Mouse (Mus musculus) CH12.LX (cell line): Measurements from ENCODE around the gene Alad. TPM values are rescaled to one million over a fixed set of nuclear protein-coding genes. Genes with fewer than 3 reads are reported as not detected.

Experiments
- DNase-seq: peaks from one replicate; pipeline ENCODE4 v3.0.0-alpha.2; 2013; ENCODE audit errors: extremely low read depth
- H3K27ac ChIP-seq: 2 replicates; pipeline ENCODE4 v1.5.1; 2012; ENCODE audit warnings: low read depth, mild to moderate bottlenecking, control low read depth, moderate library complexity; ENCODE audit not compliant: insufficient read depth
- H3K27me3 ChIP-seq: replicated peaks from 2 replicates; pipeline ENCODE3; 2012; ENCODE audit warnings: inconsistent platforms
- H3K36me3 ChIP-seq, 2 experiments: replicated peaks in 1 of 2; 2 replicates each; pipeline versions ENCODE3 to v1.6.1; 2012; ENCODE audit warnings: inconsistent platforms in 1 of 2, low read length in 1 of 2, mild to moderate bottlenecking in 1 of 2, mixed read lengths in 1 of 2, moderate library complexity in 1 of 2; ENCODE audit not compliant: control insufficient read depth in 1 of 2, insufficient read depth in 1 of 2
- H3K4me1 ChIP-seq, 2 experiments: 2 replicates each; pipeline ENCODE4 v1.6.1; 2012; ENCODE audit warnings: inconsistent platforms in 1 of 2, moderate library complexity in 1 of 2; ENCODE audit not compliant: insufficient read depth in 2 of 2, control insufficient read depth in 1 of 2
- H3K4me2 ChIP-seq: 2 replicates; pipeline ENCODE4 v1.6.1; 2012; ENCODE audit warnings: low read depth, mild to moderate bottlenecking, control low read depth; ENCODE audit not compliant: poor library complexity, insufficient read depth, severe bottlenecking
- H3K4me3 ChIP-seq, 3 experiments: fragments of 150-350 bp in 1 of 3; sonication (generic) in 1 of 3; replicated peaks in 1 of 3; 2 replicates each; pipeline versions ENCODE3 to v1.5.1; 2011 to 2012; ENCODE audit warnings: low read depth in 2 of 3, low read length in 2 of 3, mild to moderate bottlenecking in 2 of 3, moderate library complexity in 2 of 3, control low read depth in 1 of 3, improper control_type of control experiment in 1 of 3, inconsistent platforms in 1 of 3, mixed read lengths in 1 of 3; ENCODE audit not compliant: poor library complexity in 1 of 3
- H3K79me2 ChIP-seq: replicated peaks from 2 replicates; pipeline ENCODE4 v1.6.1; 2012; ENCODE audit warnings: mild to moderate bottlenecking, moderate library complexity; ENCODE audit not compliant: control insufficient read depth, poor library complexity, insufficient read depth, severe bottlenecking; ENCODE audit errors: extremely low read depth
- H3K9ac ChIP-seq: 2 replicates; pipeline ENCODE4 v1.6.1; 2012; ENCODE audit warnings: low read depth, mild to moderate bottlenecking, control low read depth, moderate library complexity; ENCODE audit not compliant: insufficient read depth
- H3K9me3 ChIP-seq: replicated peaks from 2 replicates; pipeline ENCODE3; 2012; ENCODE audit warnings: low read length, inconsistent platforms, mixed read lengths
- CHD1 ChIP-seq: IDR thresholded peaks from 2 replicates; pipeline ENCODE4 v1.6.1; 2012; ENCODE audit warnings: low read depth, low read length, improper control_type of control experiment, inconsistent platforms
- E2F4 ChIP-seq: IDR thresholded peaks from 2 replicates; pipeline ENCODE4 v1.6.1; 2011; ENCODE audit warnings: low read depth, low read length, improper control_type of control experiment; ENCODE audit not compliant: insufficient replicate concordance
- ELF1 ChIP-seq: IDR thresholded peaks from 2 replicates; pipeline ENCODE4 v1.6.1; 2014; ENCODE audit warnings: low read depth, mild to moderate bottlenecking, inconsistent platforms, low read length, improper control_type of control experiment
- JUND ChIP-seq: conservative IDR thresholded peaks from 2 replicates; pipeline ENCODE4 v1.6.1; 2011; ENCODE audit warnings: low read depth, low read length, improper control_type of control experiment
- MAZ ChIP-seq: IDR thresholded peaks from 2 replicates; pipeline ENCODE4 v1.6.1; 2012; ENCODE audit warnings: low read depth, mild to moderate bottlenecking, inconsistent platforms, low read length, improper control_type of control experiment, moderate library complexity
- MEF2A ChIP-seq: IDR thresholded peaks from 2 replicates; pipeline ENCODE4 v1.6.1; 2014; ENCODE audit warnings: low read depth, mild to moderate bottlenecking, inconsistent platforms, low read length, improper control_type of control experiment, borderline replicate concordance
- POLR2A ChIP-seq: IDR thresholded peaks from 2 replicates; pipeline ENCODE4 v1.6.1; 2011; ENCODE audit warnings: low read depth, mild to moderate bottlenecking, improper control_type of control experiment, low read length
- POLR2AphosphoS2 ChIP-seq: IDR thresholded peaks from 2 replicates; pipeline ENCODE4 v1.6.1; 2011; ENCODE audit warnings: low read depth, low read length, improper control_type of control experiment
- RCOR1 ChIP-seq: conservative IDR thresholded peaks from 2 replicates; pipeline ENCODE4 v1.6.1; 2012; ENCODE audit warnings: low read depth, mild to moderate bottlenecking, inconsistent platforms, low read length, improper control_type of control experiment
- SIN3A ChIP-seq: IDR thresholded peaks from 2 replicates; pipeline ENCODE4 v1.6.1; 2012; ENCODE audit warnings: low read length, improper control_type of control experiment, inconsistent platforms
- USF1 ChIP-seq: IDR thresholded peaks from 2 replicates; pipeline ENCODE4 v1.6.1; 2014; ENCODE audit warnings: low read depth, mild to moderate bottlenecking, inconsistent platforms, low read length, improper control_type of control experiment
- dilution Hi-C: fragments of 300-500 bp; cut with MboI; formaldehyde crosslinking; loops from 2 replicates; pipeline ENCODE4 v1.14.3; 2020; ENCODE audit warnings: low sequenced_read_pairs; ENCODE audit not compliant: extremely low pct_unique_long_range_greater_than_20kb, extremely low pct_ligation_motif_present
- in situ Hi-C: fragments of 300-500 bp; cut with MboI; formaldehyde crosslinking; loops from 3 replicates; pipeline ENCODE4 v1.14.3; 2019; ENCODE audit warnings: low sequenced_read_pairs, low pct_ligation_motif_present, low pct_unique_long_range_greater_than_20kb, mixed read lengths
- polyA plus RNA-seq: library from polyadenylated mRNA; unstranded; fragments of >175 nt; gene quantifications from 2 replicates; pipeline ENCODE4 v1.2.1, GENCODE M21; 2012; ENCODE audit warnings: low read depth; ENCODE audit not compliant: insufficient read length
- total RNA-seq, 2 experiments: library from RNA; depleted of rRNA; stranded (reverse); fragments of 300-350 nt in 1 of 2; fragments of >200 nt in 1 of 2; gene quantifications; 2 replicates each; pipeline ENCODE4 v1.2.3; 2012 to 2014

Alad gene
- total and polyA plus RNA-seq, 3 experiments: 35.1 to 79.0 (median 78.2) TPM

DNA sequence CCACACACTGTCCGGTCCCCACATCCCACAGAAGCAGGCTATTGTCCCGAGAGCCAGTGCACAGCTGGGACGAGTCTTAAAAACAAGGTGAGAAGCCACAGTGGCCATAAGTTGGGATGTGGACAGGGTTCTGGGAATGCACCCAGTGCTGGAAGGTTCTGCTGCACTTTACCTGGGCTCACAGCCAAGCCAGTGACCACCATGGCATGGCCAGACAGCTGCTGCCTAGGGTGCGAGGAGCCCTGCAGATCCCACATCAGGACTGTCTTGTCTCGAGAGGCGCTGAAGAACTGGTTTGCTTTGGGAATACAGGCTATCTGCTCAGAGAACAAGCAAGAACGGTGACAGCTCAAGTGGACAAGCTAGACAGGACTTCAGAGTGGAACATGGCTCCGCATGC lies 59.4 kb downstream of the Alad start:
- H3K4me3 ChIP-seq: no peak overlapping the region
- no peak for DNase-seq
- TF ChIP-seq RCOR1: no peak
- no peak for TF ChIP-seq CHD1
- no peak for TF ChIP-seq JUND
- TF ChIP-seq SIN3A: no peak
- no peak for TF ChIP-seq USF1
- no peak for TF ChIP-seq POLR2AphosphoS2
- TF ChIP-seq ELF1: no peak
- no peak for TF ChIP-seq E2F4
- no peak for TF ChIP-seq MAZ
- TF ChIP-seq MEF2A: no peak
- TF ChIP-seq POLR2A: no peak
- TF ChIP-seq, all 38 proteins: peak for 0
- no peak overlapping the region for H3K4me2 ChIP-seq
- no peak overlapping the region for H3K27ac ChIP-seq
- dilution Hi-C loops: no loop called here
- no peaks in the 10 kb centered on the region for H3K4me1 ChIP-seq
- no peak overlapping the region for H3K9ac ChIP-seq
- no peaks in the 10 kb centered on the region for H3K79me2 ChIP-seq
- peaks cover 4 to 25% of the 10 kb centered on the region in 2 experiments for H3K36me3 ChIP-seq
- in situ Hi-C loops: no loop called here
- no peaks in the 10 kb centered on the region for H3K9me3 ChIP-seq
- H3K27me3 ChIP-seq: no peaks in the 10 kb centered on the region

Other genes starting within 250 kb of the Alad start
- gene Fkbp15, start 159.4 kb downstream of the Alad start, total RNA-seq (2012; rRNA removed): 30.4 and 30.8 TPM in 2 replicates
- 24.0 and 25.9 TPM in 2 replicates for gene Fkbp15, start 159.4 kb downstream of the Alad start, total RNA-seq (2014; rRNA removed)
- 32.9 and 35.1 TPM in 2 replicates for gene Fkbp15, start 159.4 kb downstream of the Alad start, polyA plus RNA-seq
- 14.0 and 16.5 TPM in 2 replicates for gene Slc31a1, start 159.2 kb downstream of the Alad start, total RNA-seq (2012; rRNA removed)
- gene Slc31a1, start 159.2 kb downstream of the Alad start, total RNA-seq (2014; rRNA removed): 18.1 and 19.7 TPM in 2 replicates
- 30.3 and 32.5 TPM in 2 replicates for gene Slc31a1, start 159.2 kb downstream of the Alad start, polyA plus RNA-seq
- gene Cdc26, start 111.3 kb downstream of the Alad start, total RNA-seq (2012; rRNA removed): 78.2 and 103 TPM in 2 replicates
- 256 and 258 TPM in 2 replicates for gene Cdc26, start 111.3 kb downstream of the Alad start, total RNA-seq (2014; rRNA removed)
- gene Cdc26, start 111.3 kb downstream of the Alad start, polyA plus RNA-seq: 105 and 125 TPM in 2 replicates
- 18.1 and 22.5 TPM in 2 replicates for gene Prpf4, start 111.1 kb downstream of the Alad start, total RNA-seq (2012; rRNA removed)
- 33.5 and 33.9 TPM in 2 replicates for gene Prpf4, start 111.1 kb downstream of the Alad start, total RNA-seq (2014; rRNA removed)
- 31.6 and 33.7 TPM in 2 replicates for gene Prpf4, start 111.1 kb downstream of the Alad start, polyA plus RNA-seq
- gene Rnf183, start 84.7 kb downstream of the Alad start, total RNA-seq (2012; rRNA removed): 3.5 and 4.1 TPM in 2 replicates
- gene Rnf183, start 84.7 kb downstream of the Alad start, total RNA-seq (2014; rRNA removed): 3.6 and 4.4 TPM in 2 replicates
- gene Rnf183, start 84.7 kb downstream of the Alad start, polyA plus RNA-seq: 3.8 and 4.0 TPM in 2 replicates
- 4.4 and 5.0 TPM in 2 replicates for gene Wdr31, start 49.0 kb downstream of the Alad start, total RNA-seq (2012; rRNA removed)
- 3.0 and 3.4 TPM in 2 replicates for gene Wdr31, start 49.0 kb downstream of the Alad start, total RNA-seq (2014; rRNA removed)
- 3.8 and 4.7 TPM in 2 replicates for gene Wdr31, start 49.0 kb downstream of the Alad start, polyA plus RNA-seq
- gene Bspry, start 39.9 kb downstream of the Alad start, total RNA-seq (2012; rRNA removed): 1.1 and 1.2 TPM in 2 replicates
- gene Bspry, start 39.9 kb downstream of the Alad start, total RNA-seq (2014; rRNA removed): 0.86 and 0.95 TPM in 2 replicates
- gene Bspry, start 39.9 kb downstream of the Alad start, polyA plus RNA-seq: 0.53 and 1.2 TPM in 2 replicates
- 4.7 and 6.1 TPM in 2 replicates for gene Hdhd3, start 16.5 kb downstream of the Alad start, total RNA-seq (2012; rRNA removed)
- gene Hdhd3, start 16.5 kb downstream of the Alad start, total RNA-seq (2014; rRNA removed): 2.9 and 4.5 TPM in 2 replicates
- 4.7 and 5.3 TPM in 2 replicates for gene Hdhd3, start 16.5 kb downstream of the Alad start, polyA plus RNA-seq
- 32.1 and 43.7 TPM in 2 replicates for gene Pole3, start 5.2 kb upstream of the Alad start, total RNA-seq (2012; rRNA removed)
- 69.8 and 74.6 TPM in 2 replicates for gene Pole3, start 5.2 kb upstream of the Alad start, total RNA-seq (2014; rRNA removed)
- gene Pole3, start 5.2 kb upstream of the Alad start, polyA plus RNA-seq: 87.5 and 98.9 TPM in 2 replicates
- gene 4933430I17Rik, start 5.5 kb upstream of the Alad start, total RNA-seq (2012; rRNA removed): 0.21 and 0.30 TPM in 2 replicates
- 0.34 and 0.52 TPM in 2 replicates for gene 4933430I17Rik, start 5.5 kb upstream of the Alad start, total RNA-seq (2014; rRNA removed)
- 1.8 and 1.9 TPM in 2 replicates for gene 4933430I17Rik, start 5.5 kb upstream of the Alad start, polyA plus RNA-seq
- 2.0 and 3.3 TPM in 2 replicates for gene Rgs3, start 39.9 kb upstream of the Alad start, total RNA-seq (2012; rRNA removed)
- 3.4 and 3.5 TPM in 2 replicates for gene Rgs3, start 39.9 kb upstream of the Alad start, total RNA-seq (2014; rRNA removed)
- gene Rgs3, start 39.9 kb upstream of the Alad start, polyA plus RNA-seq: 5.1 and 6.0 TPM in 2 replicates